Mouse (Mus musculus): ENCODE measurements around the gene Ets1. TPM values are rescaled to one million over a fixed set of nuclear protein-coding genes. Genes with fewer than 3 reads are reported as not detected.

Ets1 gene
- polyA plus RNA-seq, 1 experiment: 13.2 TPM

DNA sequence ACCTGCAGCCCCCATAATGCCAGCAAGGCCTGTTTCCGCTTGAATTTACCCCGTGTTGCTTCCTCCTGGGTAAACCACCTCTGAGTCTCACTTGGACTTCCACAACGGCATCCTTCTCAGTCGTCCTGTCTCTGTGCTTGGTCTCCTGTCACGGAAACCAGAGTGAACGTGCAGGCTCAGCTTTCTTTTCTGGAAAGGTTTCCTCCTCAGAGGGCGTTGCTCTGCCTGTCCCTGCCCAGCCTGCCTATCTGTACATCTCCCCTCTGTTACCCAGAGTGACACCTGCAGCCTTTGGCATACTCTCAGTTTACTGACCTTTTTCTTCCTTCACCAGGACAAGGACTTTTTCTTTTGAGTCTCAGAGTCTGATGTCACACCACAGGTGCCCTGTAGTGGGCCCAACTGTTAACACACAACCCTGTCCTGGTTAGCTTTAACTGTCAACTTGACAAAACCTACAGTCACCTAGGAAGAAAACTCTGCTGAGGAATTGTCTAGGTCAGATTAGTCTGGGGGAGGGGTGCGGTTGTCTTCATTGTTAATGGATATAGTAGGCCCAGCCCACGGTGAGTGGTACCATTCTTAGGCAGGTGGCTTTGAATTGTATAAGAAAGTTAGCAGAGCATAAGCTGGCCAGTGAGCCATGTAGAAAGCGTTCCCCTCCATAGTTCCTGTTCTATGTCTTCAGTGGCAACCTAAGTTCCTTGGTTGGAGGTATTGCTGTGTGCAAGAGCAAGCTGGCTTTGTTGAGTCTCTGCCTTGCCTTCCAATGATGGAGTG lies 27.0 kb upstream of the Ets1 start:
- TF ChIP-seq EP300 (IDR thresholded peaks at IDR 0.05; ENCODE audit: insufficient read depth, low read depth, low read length) (no peak), CTCF (IDR thresholded peaks at IDR 0.05; ENCODE audit: low read depth, low read length) (no peak), POLR2A (IDR thresholded peaks at IDR 0.05; ENCODE audit: insufficient read depth, low read length) (no peak)
- Histone ChIP-seq H3K9ac (ENCODE audit: low read depth, poor library complexity, severe bottlenecking) (no peak overlapping the region), H3K36me3 (ENCODE audit: control insufficient read depth, insufficient read depth, low read length, poor library complexity, severe bottlenecking) (no peaks in the 10 kb centered on the region), H3K9me3 (replicated peaks; ENCODE audit: control insufficient read depth, insufficient read depth, low read length, poor library complexity, severe bottlenecking) (no peaks in the 10 kb centered on the region), H3K4me3 (ENCODE audit: low read depth, low read length) (no peak overlapping the region), H3K27ac (ENCODE audit: insufficient read depth, low read length) (no peak overlapping the region), H3K27me3 (ENCODE audit: control insufficient read depth, insufficient read depth, low read length, poor library complexity, severe bottlenecking) (no peaks in the 10 kb centered on the region), H3K4me1 (ENCODE audit: control insufficient read depth, insufficient read depth, low read length) (no peaks in the 10 kb centered on the region)

DNA sequence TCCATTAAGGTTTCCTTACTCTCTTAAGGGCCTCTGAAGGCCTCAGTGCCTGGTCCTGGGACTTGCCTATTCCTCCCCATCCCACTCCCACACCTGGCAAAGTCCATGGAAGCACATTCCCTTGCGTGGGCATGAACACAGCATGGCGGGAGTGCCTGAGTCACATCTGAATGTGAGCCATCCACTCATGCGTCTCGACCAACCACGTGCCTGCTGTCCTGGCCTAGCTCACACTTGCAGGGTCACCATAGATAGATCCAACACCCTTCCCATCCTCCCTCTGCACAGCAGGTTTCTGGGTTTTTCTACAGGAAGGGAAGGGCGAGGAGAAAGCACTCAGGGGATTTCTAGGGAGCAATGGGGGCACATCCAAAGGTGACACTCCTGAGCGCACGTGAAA lies 25.8 kb upstream of the Ets1 start:
- Histone ChIP-seq H3K36me3 (ENCODE audit: control insufficient read depth, insufficient read depth, low read length, poor library complexity, severe bottlenecking) (no peaks in the 10 kb centered on the region), H3K9ac (ENCODE audit: low read depth, poor library complexity, severe bottlenecking) (no peak overlapping the region), H3K27ac (ENCODE audit: insufficient read depth, low read length) (no peak overlapping the region), H3K4me1 (ENCODE audit: control insufficient read depth, insufficient read depth, low read length) (no peaks in the 10 kb centered on the region), H3K27me3 (ENCODE audit: control insufficient read depth, insufficient read depth, low read length, poor library complexity, severe bottlenecking) (no peaks in the 10 kb centered on the region), H3K9me3 (replicated peaks; ENCODE audit: control insufficient read depth, insufficient read depth, low read length, poor library complexity, severe bottlenecking) (no peaks in the 10 kb centered on the region), H3K4me3 (ENCODE audit: low read depth, low read length) (no peak overlapping the region)
- no peak for TF ChIP-seq POLR2A (IDR thresholded peaks at IDR 0.05; ENCODE audit: insufficient read depth, low read length)
- TF ChIP-seq CTCF (IDR thresholded peaks at IDR 0.05; ENCODE audit: low read depth, low read length): no peak
- no peak for TF ChIP-seq EP300 (IDR thresholded peaks at IDR 0.05; ENCODE audit: insufficient read depth, low read depth, low read length)

DNA sequence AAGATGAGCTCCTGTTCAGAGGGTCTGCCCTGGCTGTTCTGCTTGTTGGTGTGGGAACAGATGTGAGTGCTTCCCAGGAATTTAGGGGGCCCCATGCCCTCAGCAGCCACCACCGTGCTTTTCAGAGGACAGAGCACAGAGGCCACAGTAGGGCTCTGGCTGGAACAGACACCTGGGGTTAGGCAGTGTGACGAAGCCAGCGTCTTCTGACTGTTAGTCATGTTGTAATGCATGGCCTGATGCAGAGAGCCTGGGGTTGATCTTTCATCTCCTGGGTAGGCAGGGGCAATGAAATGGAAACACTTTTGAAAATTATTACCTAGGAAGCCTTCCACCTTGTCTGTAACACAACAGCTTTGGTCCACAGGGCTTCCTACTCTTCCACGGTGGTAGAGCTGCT lies 25.4 kb upstream of the Ets1 start:
- H3K4me3 ChIP-seq (ENCODE audit: low read depth, low read length): no peak overlapping the region
- no peaks in the 10 kb centered on the region for H3K36me3 ChIP-seq (ENCODE audit: control insufficient read depth, insufficient read depth, low read length, poor library complexity, severe bottlenecking)
- TF ChIP-seq CTCF (IDR thresholded peaks at IDR 0.05; ENCODE audit: low read depth, low read length) (no peak), EP300 (IDR thresholded peaks at IDR 0.05; ENCODE audit: insufficient read depth, low read depth, low read length) (no peak), POLR2A (IDR thresholded peaks at IDR 0.05; ENCODE audit: insufficient read depth, low read length) (no peak)
- H3K27me3 ChIP-seq (ENCODE audit: control insufficient read depth, insufficient read depth, low read length, poor library complexity, severe bottlenecking): no peaks in the 10 kb centered on the region
- H3K4me1 ChIP-seq (ENCODE audit: control insufficient read depth, insufficient read depth, low read length): no peaks in the 10 kb centered on the region
- no peak overlapping the region for H3K27ac ChIP-seq (ENCODE audit: insufficient read depth, low read length)
- no peak overlapping the region for H3K9ac ChIP-seq (ENCODE audit: low read depth, poor library complexity, severe bottlenecking)
- H3K9me3 ChIP-seq (replicated peaks; ENCODE audit: control insufficient read depth, insufficient read depth, low read length, poor library complexity, severe bottlenecking): no peaks in the 10 kb centered on the region

DNA sequence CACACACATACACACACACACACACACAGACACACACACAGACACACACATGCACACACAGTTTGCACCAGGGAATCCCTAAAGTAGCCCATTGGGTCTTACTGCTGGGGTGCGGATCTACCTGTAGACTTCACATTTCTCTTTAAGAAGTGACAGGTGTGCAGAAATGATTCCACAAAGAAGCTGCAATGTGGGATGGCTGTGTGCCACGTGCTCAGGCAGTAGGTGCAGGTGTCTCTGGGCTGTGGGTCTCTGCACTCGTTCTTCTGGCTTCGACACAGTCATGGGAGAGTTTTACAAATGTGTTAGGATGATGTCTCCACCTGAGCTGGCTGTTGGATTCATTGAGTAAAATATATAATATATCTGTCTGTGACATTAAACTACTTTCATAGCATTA lies 24.7 kb upstream of the Ets1 start:
- Histone ChIP-seq H3K9ac (ENCODE audit: low read depth, poor library complexity, severe bottlenecking) (no peak overlapping the region), H3K27me3 (ENCODE audit: control insufficient read depth, insufficient read depth, low read length, poor library complexity, severe bottlenecking) (no peaks in the 10 kb centered on the region)
- TF ChIP-seq CTCF (IDR thresholded peaks at IDR 0.05; ENCODE audit: low read depth, low read length) (no peak), POLR2A (IDR thresholded peaks at IDR 0.05; ENCODE audit: insufficient read depth, low read length) (no peak), EP300 (IDR thresholded peaks at IDR 0.05; ENCODE audit: insufficient read depth, low read depth, low read length) (no peak)

DNA sequence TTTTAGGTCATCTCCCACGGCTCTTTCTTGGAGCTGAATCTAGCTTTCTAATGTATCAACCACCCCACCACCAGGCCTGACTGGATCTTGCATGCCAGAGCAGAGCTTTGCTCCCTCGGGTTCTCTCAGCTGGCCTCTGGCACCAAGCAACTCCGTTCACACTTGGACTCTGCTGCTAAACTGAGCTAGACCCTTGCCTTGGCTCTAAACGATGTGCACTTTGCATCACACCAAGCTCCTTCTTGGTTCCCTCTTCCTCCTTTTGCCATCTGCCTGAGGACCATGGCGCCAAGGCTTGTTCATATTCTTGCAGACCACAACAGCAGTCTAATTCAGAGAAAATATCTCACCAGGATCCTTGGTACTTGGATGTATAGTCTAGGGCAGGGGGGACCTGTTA lies 23.6 kb upstream of the Ets1 start:
- no peaks in the 10 kb centered on the region for H3K4me1 ChIP-seq (ENCODE audit: control insufficient read depth, insufficient read depth, low read length)
- no peak overlapping the region for H3K4me3 ChIP-seq (ENCODE audit: low read depth, low read length)
- H3K9me3 ChIP-seq (replicated peaks; ENCODE audit: control insufficient read depth, insufficient read depth, low read length, poor library complexity, severe bottlenecking): no peaks in the 10 kb centered on the region
- no peaks in the 10 kb centered on the region for H3K27me3 ChIP-seq (ENCODE audit: control insufficient read depth, insufficient read depth, low read length, poor library complexity, severe bottlenecking)
- H3K9ac ChIP-seq (ENCODE audit: low read depth, poor library complexity, severe bottlenecking): no peak overlapping the region
- no peaks in the 10 kb centered on the region for H3K36me3 ChIP-seq (ENCODE audit: control insufficient read depth, insufficient read depth, low read length, poor library complexity, severe bottlenecking)
- no peak overlapping the region for H3K27ac ChIP-seq (ENCODE audit: insufficient read depth, low read length)
- TF ChIP-seq POLR2A (IDR thresholded peaks at IDR 0.05; ENCODE audit: insufficient read depth, low read length) (no peak), EP300 (IDR thresholded peaks at IDR 0.05; ENCODE audit: insufficient read depth, low read depth, low read length) (no peak), CTCF (IDR thresholded peaks at IDR 0.05; ENCODE audit: low read depth, low read length) (no peak)

More for the DNA sequence above, 24.7 kb upstream of the Ets1 start:
- H3K4me1 ChIP-seq (ENCODE audit: control insufficient read depth, insufficient read depth, low read length): no peaks in the 10 kb centered on the region
- H3K4me3 ChIP-seq (ENCODE audit: low read depth, low read length): no peak overlapping the region
- no peaks in the 10 kb centered on the region for H3K36me3 ChIP-seq (ENCODE audit: control insufficient read depth, insufficient read depth, low read length, poor library complexity, severe bottlenecking)
- H3K27ac ChIP-seq (ENCODE audit: insufficient read depth, low read length): no peak overlapping the region
- H3K9me3 ChIP-seq (replicated peaks; ENCODE audit: control insufficient read depth, insufficient read depth, low read length, poor library complexity, severe bottlenecking): no peaks in the 10 kb centered on the region

DNA sequence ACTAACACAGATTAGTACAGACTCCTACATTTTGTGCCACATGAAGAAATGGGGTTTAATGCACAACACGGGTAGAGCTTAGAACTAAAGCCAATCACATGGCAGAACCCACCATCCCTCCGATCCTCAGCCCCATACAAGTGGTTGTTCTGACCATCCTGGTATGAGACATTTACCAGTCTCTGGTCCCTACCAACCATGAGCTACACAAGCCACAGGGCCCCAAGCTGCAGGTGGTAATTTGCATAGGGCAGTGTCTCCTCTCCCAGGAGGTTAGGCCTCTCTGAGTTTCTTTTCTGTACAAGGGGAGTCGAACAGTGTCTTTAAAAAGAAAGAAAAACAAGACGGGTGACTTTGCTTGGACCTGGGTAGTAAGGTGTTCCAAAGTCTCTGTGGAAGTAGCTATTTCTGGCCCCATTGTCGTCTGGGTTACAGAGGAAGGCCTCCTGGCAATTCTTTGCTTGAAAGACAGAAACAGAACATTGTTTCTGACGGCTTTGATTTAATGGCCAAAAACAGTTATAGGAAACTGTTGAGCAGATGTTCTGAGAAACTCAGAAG lies 23.1 kb upstream of the Ets1 start:
- TF ChIP-seq CTCF (IDR thresholded peaks at IDR 0.05; ENCODE audit: low read depth, low read length): no peak
- no peak for TF ChIP-seq POLR2A (IDR thresholded peaks at IDR 0.05; ENCODE audit: insufficient read depth, low read length)
- TF ChIP-seq EP300 (IDR thresholded peaks at IDR 0.05; ENCODE audit: insufficient read depth, low read depth, low read length): no peak
- Histone ChIP-seq H3K9ac (ENCODE audit: low read depth, poor library complexity, severe bottlenecking) (no peak overlapping the region), H3K4me1 (ENCODE audit: control insufficient read depth, insufficient read depth, low read length) (no peaks in the 10 kb centered on the region), H3K4me3 (ENCODE audit: low read depth, low read length) (no peak overlapping the region), H3K36me3 (ENCODE audit: control insufficient read depth, insufficient read depth, low read length, poor library complexity, severe bottlenecking) (no peaks in the 10 kb centered on the region), H3K27me3 (ENCODE audit: control insufficient read depth, insufficient read depth, low read length, poor library complexity, severe bottlenecking) (no peaks in the 10 kb centered on the region), H3K27ac (ENCODE audit: insufficient read depth, low read length) (no peak overlapping the region), H3K9me3 (replicated peaks; ENCODE audit: control insufficient read depth, insufficient read depth, low read length, poor library complexity, severe bottlenecking) (no peaks in the 10 kb centered on the region)

Measured in ES-Bruce4 (cell line).